Mouse (Mus musculus) MEL (cell line): Measurements from ENCODE around the gene Scin.

Experiments used
- CHD2 ChIP-seq: IDR thresholded peaks from 2 replicates; pipeline ENCODE4 v1.6.1; 2011; ENCODE audit warnings: low read length, improper control_type of control experiment
- CTCF ChIP-seq, 3 experiments: IDR thresholded peaks in 2 of 3; conservative IDR thresholded peaks in 1 of 3; 2 replicates each; pipeline ENCODE4 v1.5.1; 2011 to 2012; ENCODE audit warnings: low read length in 3 of 3, low read depth in 2 of 3, mild to moderate bottlenecking in 2 of 3, improper control_type of control experiment in 1 of 3, inconsistent platforms in 1 of 3, mixed read lengths in 1 of 3, moderate library complexity in 1 of 3; ENCODE audit not compliant: control insufficient read depth in 1 of 3, insufficient read depth in 1 of 3, poor library complexity in 1 of 3, severe bottlenecking in 1 of 3
- ELF1 ChIP-seq: IDR thresholded peaks from 2 replicates; pipeline ENCODE4 v1.6.1; 2014; ENCODE audit warnings: low read depth, mild to moderate bottlenecking, inconsistent platforms, low read length, improper control_type of control experiment, moderate library complexity
- EP300 ChIP-seq, 2 experiments: IDR thresholded peaks; 2 replicates each; pipeline ENCODE4 v1.6.1; 2011; ENCODE audit warnings: improper control_type of control experiment in 2 of 2, low read length in 2 of 2, low read depth in 1 of 2, mild to moderate bottlenecking in 1 of 2
- ETS1 ChIP-seq: IDR thresholded peaks from 2 replicates; pipeline ENCODE4 v1.6.1; 2012; ENCODE audit warnings: low read depth, mild to moderate bottlenecking, inconsistent platforms, low read length, improper control_type of control experiment, moderate library complexity
- GATA1 ChIP-seq: IDR thresholded peaks from 2 replicates; pipeline ENCODE4 v1.6.1; 2011; ENCODE audit warnings: low read depth, low read length, improper control_type of control experiment
- JUND ChIP-seq: IDR thresholded peaks from 2 replicates; pipeline ENCODE4 v1.6.1; 2011; ENCODE audit warnings: low read depth, mild to moderate bottlenecking, improper control_type of control experiment, low read length
- KAT2A ChIP-seq: conservative IDR thresholded peaks from 2 replicates; pipeline ENCODE4 v1.6.1; 2012; ENCODE audit warnings: low read depth, low read length, improper control_type of control experiment, inconsistent platforms
- MAFK ChIP-seq: IDR thresholded peaks from 2 replicates; pipeline ENCODE4 v1.6.1; 2011; ENCODE audit warnings: low read depth, mild to moderate bottlenecking, low read length, improper control_type of control experiment, borderline replicate concordance
- MAZ ChIP-seq: IDR thresholded peaks from 2 replicates; pipeline ENCODE4 v1.6.1; 2012; ENCODE audit warnings: low read depth, mild to moderate bottlenecking, inconsistent platforms, low read length, improper control_type of control experiment
- POLR2A ChIP-seq, 2 experiments: IDR thresholded peaks; 2 replicates each; pipeline ENCODE4 v1.6.1; 2011 to 2012; ENCODE audit warnings: low read length in 2 of 2, mild to moderate bottlenecking in 2 of 2, control low read depth in 1 of 2, improper control_type of control experiment in 1 of 2, low read depth in 1 of 2, moderate library complexity in 1 of 2; ENCODE audit not compliant: control insufficient read depth in 1 of 2, insufficient read depth in 1 of 2, poor library complexity in 1 of 2
- TAL1 ChIP-seq: IDR thresholded peaks from 2 replicates; pipeline ENCODE4 v1.6.1; 2012; ENCODE audit warnings: mild to moderate bottlenecking, inconsistent platforms, low read length, moderate library complexity, mixed read lengths
- USF2 ChIP-seq, 2 experiments: IDR thresholded peaks; 2 replicates each; pipeline ENCODE4 v1.6.1; 2011 to 2012; ENCODE audit warnings: improper control_type of control experiment in 2 of 2, low read length in 2 of 2, borderline replicate concordance in 1 of 2, inconsistent platforms in 1 of 2, low read depth in 1 of 2, mild to moderate bottlenecking in 1 of 2; ENCODE audit not compliant: insufficient read depth in 1 of 2

DNA sequence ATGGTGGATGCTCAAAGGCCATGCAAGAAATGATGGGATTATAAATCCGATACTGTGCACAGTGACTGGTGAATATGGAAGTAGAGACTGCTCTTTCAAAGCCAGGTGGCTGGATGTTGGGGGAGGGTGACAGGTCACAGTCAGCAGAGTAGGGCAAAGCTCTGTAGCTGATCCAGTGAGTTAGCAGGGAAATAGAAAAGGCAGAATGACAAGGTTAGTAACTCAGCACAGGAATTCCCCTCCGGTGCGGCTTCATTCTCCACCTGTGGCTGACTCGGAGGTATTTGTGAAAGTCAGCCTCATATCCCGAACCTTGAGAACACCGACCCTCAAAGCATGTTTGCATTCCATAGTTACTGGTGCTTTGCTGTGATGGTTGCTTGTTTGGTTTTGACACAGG lies 17.0 kb downstream of the Scin start:
- no peak for TF ChIP-seq POLR2A (IDR thresholded peaks at IDR 0.05; ENCODE audit: control insufficient read depth in 1 of 2, insufficient read depth in 1 of 2, low read depth in 1 of 2, low read length in 2 of 2, poor library complexity in 1 of 2)
- TF ChIP-seq KAT2A, result no peak
- no peak for TF ChIP-seq MAZ
- TF ChIP-seq USF2 (IDR thresholded peaks at IDR 0.05; ENCODE audit: borderline replicate concordance in 1 of 2, insufficient read depth in 1 of 2, low read depth in 1 of 2, low read length in 2 of 2), result no peak
- no peak for TF ChIP-seq GATA1
- TF ChIP-seq JUND, result no peak
- TF ChIP-seq ETS1, result no peak
- no peak for TF ChIP-seq MAFK
- TF ChIP-seq EP300 (IDR thresholded peaks at IDR 0.05; ENCODE audit: low read depth in 1 of 2, low read length in 2 of 2), result no peak
- no peak for TF ChIP-seq CTCF (IDR thresholded peaks at IDR 0.05 in 2 of 3, conservative IDR thresholded peaks at IDR 0.05 in 1 of 3; ENCODE audit: control insufficient read depth in 1 of 3, insufficient read depth in 1 of 3, low read depth in 2 of 3, low read length in 3 of 3, poor library complexity in 1 of 3, severe bottlenecking in 1 of 3)
- no peak for TF ChIP-seq ELF1
- TF ChIP-seq CHD2, result no peak
- no peak for TF ChIP-seq TAL1
